In genomic region chr16:90779783-90780182, GRCm38 (mm10) we compare ENCODE assay signal across 10 mouse cellular contexts. TPM values are rescaled to one million over a fixed set of nuclear protein-coding genes. Genes with fewer than 3 reads are reported as not detected.
DNase-seq lines count a peak whose midpoint lies in the region; ATAC-seq lines count a peak whose summit lies in the region.
"Had no signal": no experiment of that assay in that cellular context is flagged by ENCODE, and none has a peak within 500 bp of the region (broad histone marks: within the 10 kb centered on the region; RNA-seq: fewer than 3 reads in every experiment).

No protein-coding gene starts in this region.

- peaks cover 90% of the 10 kb centered on the region for H3K36me3 ChIP-seq in limb, embryonic 15.5 days
- H3K36me3 ChIP-seq in limb, embryonic 10.5 days: peaks cover 97% of the 10 kb centered on the region
- H3K36me3 ChIP-seq in embryonic facial prominence, embryonic 10.5 days (replicated peaks): peaks cover 97% of the 10 kb centered on the region
- peaks cover 44% of the 10 kb centered on the region for H3K36me3 ChIP-seq in midbrain, embryonic 15.5 days (replicated peaks)

- no peak overlapping the region for H3K27ac ChIP-seq in limb, embryonic 15.5 days
- H3K27ac ChIP-seq in limb, embryonic 10.5 days: no peak overlapping the region
- H3K27ac ChIP-seq in embryonic facial prominence, embryonic 10.5 days (replicated peaks): no peak overlapping the region
- H3K27ac ChIP-seq in midbrain, embryonic 15.5 days: no peak overlapping the region

- no peak overlapping the region for H3K4me2 ChIP-seq in limb, embryonic 15.5 days
- H3K4me2 ChIP-seq in midbrain, embryonic 15.5 days: no peak overlapping the region

- H3K4me1 ChIP-seq in limb, embryonic 15.5 days: no peaks in the 10 kb centered on the region
- H3K4me1 ChIP-seq in limb, embryonic 10.5 days: no peaks in the 10 kb centered on the region
- 0 out of 2 replicates have a peak, but pooled peaks cover 3% of the 10 kb centered on the region for H3K4me1 ChIP-seq in embryonic facial prominence, embryonic 10.5 days
- no peaks in the 10 kb centered on the region for H3K4me1 ChIP-seq in midbrain, embryonic 15.5 days

- H3K9ac ChIP-seq in limb, embryonic 15.5 days: no peak overlapping the region
- no peak overlapping the region for H3K9ac ChIP-seq in midbrain, embryonic 15.5 days

- H3K9me3 ChIP-seq in limb, embryonic 15.5 days: no peaks in the 10 kb centered on the region
- no peaks in the 10 kb centered on the region for H3K9me3 ChIP-seq in limb, embryonic 10.5 days (replicated peaks)
- H3K9me3 ChIP-seq in embryonic facial prominence, embryonic 10.5 days: no peaks in the 10 kb centered on the region
- no peaks in the 10 kb centered on the region for H3K9me3 ChIP-seq in midbrain, embryonic 15.5 days

- WGBS in limb, embryonic 15.5 days: 63% methylated on average over 11 of the region's 11 CpGs
- 64% methylated on average over 11 of the region's 11 CpGs for WGBS in limb, embryonic 10.5 days
- WGBS in embryonic facial prominence, embryonic 10.5 days: 76% methylated on average over 11 of the region's 11 CpGs
- 83% methylated on average over 11 of the region's 11 CpGs for WGBS in midbrain, embryonic 15.5 days

- no peak for DNase-seq in limb, embryonic 10.5 days (ENCODE audit: low spot score)
- DNase-seq in embryonic facial prominence, embryonic 10.5 days (ENCODE audit: low spot score): peak; percentile 14
- DNase-seq in liver: peak; percentile 42
- DNase-seq in cerebellum, postnatal 10 days: no peak
- DNase-seq in testis, postnatal 10 days (ENCODE audit: low spot score): no peak
- no peak for DNase-seq in thymus, postnatal 36 days
- DNase-seq: adrenal gland, adult 2 months had no signal

- H3K4me3 ChIP-seq in limb, embryonic 15.5 days: no peak overlapping the region
- H3K4me3 ChIP-seq in limb, embryonic 10.5 days: no peak overlapping the region
- H3K4me3 ChIP-seq in embryonic facial prominence, embryonic 10.5 days: no peak overlapping the region
- no peak overlapping the region for H3K4me3 ChIP-seq in midbrain, embryonic 15.5 days

- H3K27me3 ChIP-seq in limb, embryonic 15.5 days: no peaks in the 10 kb centered on the region
- H3K27me3 ChIP-seq in limb, embryonic 10.5 days (ENCODE audit: low read depth, poor library complexity, severe bottlenecking): no peaks in the 10 kb centered on the region
- H3K27me3 ChIP-seq in embryonic facial prominence, embryonic 10.5 days (replicated peaks; ENCODE audit: low read depth, poor library complexity, severe bottlenecking): no peaks in the 10 kb centered on the region
- H3K27me3 ChIP-seq in midbrain, embryonic 15.5 days (replicated peaks): no peaks in the 10 kb centered on the region

- ATAC-seq in limb, embryonic 15.5 days (ENCODE audit: insufficient number of reproducible peaks, low FRiP score, low TSS enrichment, low read depth): peak; percentile 27; the same call in 1 of the 2 replicates
- ATAC-seq in midbrain, embryonic 15.5 days (replicated peaks): peak; percentile 71

RNA-seq across cellular contexts. Expression of gene Urb1, which starts 30.4 kb away (rescaled TPM):
- 7.3 and 8.7 TPM in 2 replicates for polyA plus RNA-seq in limb, embryonic 15.5 days (2015; fragmentation: Nextera tagmentation; extraction: Ambion mirVana)
- 14.1 and 14.2 TPM in 2 replicates for polyA plus RNA-seq in limb, embryonic 10.5 days (2016; fragmentation: Nextera tagmentation; extraction: Ambion mirVana)
- polyA plus RNA-seq in embryonic facial prominence, embryonic 10.5 days (2016; fragmentation: Nextera tagmentation; extraction: Ambion mirVana): 10.9 and 11.5 TPM in 2 replicates
- polyA plus RNA-seq in midbrain, embryonic 15.5 days (2015; fragmentation: Nextera tagmentation; extraction: Ambion mirVana): 9.8 and 10.4 TPM in 2 replicates

RNA-seq across cellular contexts. Expression of gene Mrap, which starts 41.8 kb away (rescaled TPM):
- polyA plus RNA-seq in limb, embryonic 15.5 days (2015; fragmentation: Nextera tagmentation; extraction: Ambion mirVana): 0.31 and 0.84 TPM in 2 replicates
- polyA plus RNA-seq in limb, embryonic 10.5 days (2016; fragmentation: Nextera tagmentation; extraction: Ambion mirVana): 1.1 and 3.7 TPM in 2 replicates
- 1.2 and 2.4 TPM in 2 replicates for polyA plus RNA-seq in embryonic facial prominence, embryonic 10.5 days (2016; fragmentation: Nextera tagmentation; extraction: Ambion mirVana)
- 0.17 and 0.41 TPM in 2 replicates for polyA plus RNA-seq in midbrain, embryonic 15.5 days (2015; fragmentation: Nextera tagmentation; extraction: Ambion mirVana)
- polyA plus RNA-seq: C2C12 had no signal

RNA-seq across cellular contexts. Expression of gene Eva1c, which starts 46.7 kb away (rescaled TPM):
- polyA plus RNA-seq in limb, embryonic 15.5 days (2015; fragmentation: Nextera tagmentation; extraction: Ambion mirVana): 1.2 and 2.1 TPM in 2 replicates
- polyA plus RNA-seq in limb, embryonic 10.5 days (2016; fragmentation: Nextera tagmentation; extraction: Ambion mirVana): 0.16 and 0.43 TPM in 2 replicates
- polyA plus RNA-seq in embryonic facial prominence, embryonic 10.5 days (2016; fragmentation: Nextera tagmentation; extraction: Ambion mirVana): 0.36 and 0.41 TPM in 2 replicates
- polyA plus RNA-seq in midbrain, embryonic 15.5 days (2015; fragmentation: Nextera tagmentation; extraction: Ambion mirVana): 2.5 and 5.0 TPM in 2 replicates

RNA-seq across cellular contexts. Expression of gene Mis18a, which starts 52.6 kb away (rescaled TPM):
- polyA plus RNA-seq in limb, embryonic 15.5 days (2015; fragmentation: Nextera tagmentation; extraction: Ambion mirVana): 50.4 and 57.0 TPM in 2 replicates
- polyA plus RNA-seq in limb, embryonic 10.5 days (2016; fragmentation: Nextera tagmentation; extraction: Ambion mirVana): 98.1 and 103 TPM in 2 replicates
- polyA plus RNA-seq in embryonic facial prominence, embryonic 10.5 days (2016; fragmentation: Nextera tagmentation; extraction: Ambion mirVana): 99.0 and 103 TPM in 2 replicates
- 28.5 and 28.7 TPM in 2 replicates for polyA plus RNA-seq in midbrain, embryonic 15.5 days (2015; fragmentation: Nextera tagmentation; extraction: Ambion mirVana)

Comparison
In these comparisons a context has a peak if more than half of its experiments do, and no peak if none do; other contexts are left out.
1. DNase-seq: peak in embryonic facial prominence, embryonic 10.5 days (single experiment) and liver (single experiment); none in limb, embryonic 10.5 days (single experiment), cerebellum, postnatal 10 days (0 of 2), testis, postnatal 10 days (single experiment) and thymus, postnatal 36 days (0 of 2).